Mouse (Mus musculus) adrenal gland, postnatal 25 days (tissue): ENCODE measurements around the gene Endov. TPM values are rescaled to one million over a fixed set of nuclear protein-coding genes. Genes with fewer than 3 reads are reported as not detected.

Experiments
- DNase-seq: peaks from one replicate; pipeline ENCODE4 v3.0.0; 2021; ENCODE audit warnings: mixed read lengths
- total RNA-seq: library from RNA; stranded (reverse); gene quantifications from 2 replicates; pipeline ENCODE4 v1.2.3, GENCODE M21; 2021

The Endov gene
- total RNA-seq, 1 experiment from 2014 or later, result 28.9 TPM

GRCm38 (mm10) chr11:119545741-119546495 lies 54.8 kb downstream of the Endov start:
- DNase-seq, result no peak

GRCm38 (mm10) chr11:119546496-119547182 lies 55.5 kb downstream of the Endov start:
- no peak for DNase-seq

DNA sequence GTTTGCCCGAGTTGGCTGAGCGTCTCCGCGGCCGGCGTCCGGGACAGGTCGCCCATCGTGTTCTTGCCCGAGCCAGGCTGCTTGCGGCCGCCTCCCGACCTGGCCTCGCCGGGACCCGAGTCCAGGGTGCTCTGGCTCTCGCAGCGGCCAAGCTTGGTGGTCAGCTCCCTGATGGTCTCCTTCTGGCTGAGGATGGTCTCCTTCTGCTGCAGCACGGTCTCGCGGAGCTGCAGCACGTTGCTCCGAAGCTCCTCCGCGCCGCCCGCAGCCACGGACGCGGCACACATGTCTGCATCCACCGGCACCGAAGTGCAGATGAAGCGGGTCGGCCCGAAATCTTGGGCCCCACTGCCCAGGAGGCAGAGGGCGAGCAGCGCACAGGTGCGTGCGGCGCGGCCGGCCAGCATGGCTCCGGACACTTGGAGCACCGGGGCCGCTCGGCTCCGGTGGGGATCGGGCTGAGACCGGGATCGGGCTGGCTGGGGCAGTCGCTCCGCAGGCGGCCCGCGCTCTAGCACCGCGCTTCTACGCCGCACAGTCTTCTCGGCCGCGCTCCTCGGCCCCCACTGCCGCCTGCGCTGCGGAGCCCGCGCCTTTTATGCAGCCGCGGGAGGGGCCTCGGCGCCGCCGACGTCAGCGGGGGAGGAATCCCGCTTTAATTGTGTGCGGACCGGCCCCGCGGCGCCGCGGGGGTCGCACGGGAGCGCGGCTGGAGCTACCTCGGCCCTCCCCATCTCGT lies 56.2 kb downstream of the Endov start, which contains the start of gene Nptx1:
Gene Nptx1 (minus strand): TSS at position 571 of the 739 bp plus-strand sequence.
- DNase-seq, result peak; percentile 62

- DNase-seq, result no peak
These were observed 56.9 kb downstream of the Endov start for GRCm38 (mm10) chr11:119547951-119548591.

DNA sequence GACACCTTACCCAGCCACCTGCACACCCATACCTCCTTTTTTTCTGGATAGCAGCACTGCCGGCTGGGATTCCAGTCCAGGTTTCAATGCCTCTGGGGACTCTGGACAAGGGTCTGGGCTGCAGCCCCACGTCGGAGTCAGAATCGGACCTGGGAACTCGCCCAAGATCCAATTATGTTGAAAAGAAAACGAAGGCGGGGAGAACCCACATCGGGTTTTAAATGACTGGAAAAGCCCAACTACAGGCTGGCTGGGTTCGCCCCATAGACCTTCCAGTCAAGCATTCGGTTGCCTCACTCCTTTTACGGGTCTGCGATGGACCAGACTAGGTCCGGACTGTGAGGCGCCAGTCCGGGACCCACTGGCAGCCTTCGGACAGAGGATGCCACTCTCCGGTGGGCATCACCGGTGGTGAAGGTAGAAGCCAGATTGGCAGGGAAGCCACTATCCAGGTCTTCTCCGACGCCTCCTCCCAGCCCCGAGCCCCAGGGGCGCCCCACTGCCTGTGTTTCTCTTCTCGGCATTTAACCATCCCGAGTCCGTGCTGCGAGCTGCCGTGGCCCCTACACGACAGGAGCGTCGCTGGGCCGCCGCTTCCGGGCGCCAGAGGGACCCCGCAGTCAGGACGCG lies 57.7 kb downstream of the Endov start:
- DNase-seq, result no peak

DNA sequence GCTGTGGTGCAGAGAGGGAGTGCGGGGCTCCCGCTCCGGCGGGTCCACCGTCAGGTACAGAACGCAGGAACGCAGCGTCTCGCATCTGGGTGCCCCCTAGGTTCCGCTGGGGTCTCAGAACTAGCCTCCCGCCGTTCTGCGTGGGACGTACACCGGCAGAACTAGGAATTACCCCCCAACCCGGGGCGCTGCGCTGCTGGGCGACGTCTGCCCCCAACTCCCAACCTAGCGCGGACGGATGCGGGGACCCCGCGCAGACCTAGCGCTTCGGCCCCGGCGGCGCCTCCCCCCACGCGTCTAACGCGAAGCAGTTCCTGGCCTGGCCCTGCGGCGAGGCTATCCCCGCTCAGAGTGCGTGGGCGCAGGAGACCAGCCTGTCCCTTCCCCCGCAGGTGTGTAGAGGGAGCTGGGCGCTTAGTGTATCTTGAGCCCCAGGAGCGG lies 58.2 kb downstream of the Endov start:
- DNase-seq, result peak; percentile 21

- no peak for DNase-seq
These were observed 59.6 kb downstream of the Endov start for GRCm38 (mm10) chr11:119550546-119551335.

DNA sequence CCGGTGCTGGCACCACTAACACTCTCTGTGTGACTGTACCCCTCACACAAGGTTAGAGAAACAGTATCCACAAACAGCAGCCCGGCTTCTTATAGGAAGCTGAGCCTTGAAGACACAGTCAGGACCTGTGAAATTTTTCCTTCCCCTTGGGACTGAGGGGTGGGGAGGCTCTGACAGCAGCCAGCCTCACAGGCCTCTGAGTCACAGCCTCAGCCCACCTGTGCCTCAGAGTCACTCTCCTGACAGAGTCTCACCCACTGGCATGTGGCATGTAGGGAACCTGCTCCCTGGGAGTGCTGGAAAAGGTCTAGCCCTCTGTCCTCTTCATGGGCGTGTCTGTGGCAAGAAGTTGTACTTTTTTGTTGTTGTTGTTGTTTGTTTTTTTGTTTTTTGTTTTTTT lies 60.3 kb downstream of the Endov start:
- no peak for DNase-seq

DNA sequence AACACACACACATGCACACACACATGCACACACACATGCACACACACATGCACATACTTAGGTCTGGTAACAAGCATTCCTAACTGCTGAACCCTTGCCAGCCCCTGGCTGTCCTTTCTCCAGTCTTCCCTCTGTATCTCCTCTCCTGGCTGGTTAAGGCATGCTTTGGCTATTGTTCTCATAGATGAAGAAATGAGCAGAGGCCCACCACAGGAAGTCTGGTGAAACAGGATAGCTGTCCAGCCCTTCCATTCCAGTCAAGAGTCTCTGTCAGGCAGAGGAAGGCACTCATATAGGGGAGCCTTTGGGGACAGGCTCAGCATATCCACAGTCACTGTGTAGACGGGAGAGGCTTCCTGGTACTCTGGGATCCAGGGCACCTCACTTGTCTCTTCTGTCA lies 61.2 kb downstream of the Endov start:
- no peak for DNase-seq

DNA sequence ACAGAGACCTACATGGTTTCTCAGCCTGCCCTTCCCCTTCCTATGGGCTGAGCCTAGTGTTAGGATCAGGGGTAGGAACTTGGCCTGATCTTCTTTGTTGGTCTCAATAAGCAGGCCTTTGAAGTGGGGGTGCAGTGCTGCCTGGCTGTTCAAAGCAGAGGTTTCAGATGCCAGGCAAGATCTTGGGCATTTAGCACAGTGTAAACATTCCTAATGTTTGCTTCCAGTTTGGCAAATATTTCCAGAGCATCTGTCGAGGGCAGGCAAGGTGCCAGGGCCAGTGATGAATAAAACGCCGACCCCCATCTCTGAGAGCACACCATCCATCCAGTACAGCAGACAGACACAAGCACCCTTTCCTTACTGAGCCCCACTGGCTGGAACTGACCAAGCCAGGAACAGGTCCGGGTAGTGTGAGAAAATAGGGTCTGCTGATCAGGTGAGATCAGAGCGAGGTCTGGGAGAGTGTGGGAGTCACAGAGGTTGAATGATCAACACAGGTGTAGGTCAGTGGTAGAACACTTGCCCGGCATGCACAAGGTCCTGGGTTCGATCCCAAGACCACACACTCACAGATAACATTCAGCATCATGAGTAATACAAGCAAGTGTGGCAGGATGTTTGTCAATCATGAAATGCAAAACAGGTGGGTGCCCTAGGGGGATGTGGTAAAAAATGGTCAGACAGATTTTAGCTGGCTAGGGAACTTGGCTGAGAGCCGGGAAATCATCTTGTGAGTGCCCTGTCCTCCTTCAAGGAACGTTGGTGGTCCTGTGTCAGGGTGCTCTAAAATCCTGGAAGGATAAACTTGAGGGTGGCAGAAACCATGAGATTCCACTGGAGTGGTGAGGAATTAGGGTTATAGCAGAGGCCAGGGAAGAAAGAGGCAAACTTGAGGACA lies 62.0 kb downstream of the Endov start:
- no peak for DNase-seq

DNA sequence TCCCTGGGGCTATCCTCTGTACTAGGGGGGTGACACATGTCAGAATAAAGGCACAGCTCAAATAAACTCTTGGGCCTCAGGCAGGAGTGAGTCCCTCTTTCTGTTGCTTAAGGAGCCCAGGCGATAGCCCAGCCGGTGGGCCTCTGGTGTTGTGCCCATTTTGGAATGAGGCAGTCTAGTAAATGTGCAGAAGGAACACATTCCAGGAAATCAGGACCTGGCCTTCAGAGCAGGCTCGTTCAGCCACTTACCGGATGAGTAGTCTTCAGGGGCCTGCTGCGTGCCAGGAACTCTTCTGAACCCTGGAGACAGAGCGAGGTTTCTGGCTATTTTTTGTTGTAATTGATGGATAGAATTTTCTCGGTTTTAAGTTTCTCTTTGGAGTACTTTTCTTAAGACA lies 63.6 kb downstream of the Endov start:
- DNase-seq, result no peak

DNA sequence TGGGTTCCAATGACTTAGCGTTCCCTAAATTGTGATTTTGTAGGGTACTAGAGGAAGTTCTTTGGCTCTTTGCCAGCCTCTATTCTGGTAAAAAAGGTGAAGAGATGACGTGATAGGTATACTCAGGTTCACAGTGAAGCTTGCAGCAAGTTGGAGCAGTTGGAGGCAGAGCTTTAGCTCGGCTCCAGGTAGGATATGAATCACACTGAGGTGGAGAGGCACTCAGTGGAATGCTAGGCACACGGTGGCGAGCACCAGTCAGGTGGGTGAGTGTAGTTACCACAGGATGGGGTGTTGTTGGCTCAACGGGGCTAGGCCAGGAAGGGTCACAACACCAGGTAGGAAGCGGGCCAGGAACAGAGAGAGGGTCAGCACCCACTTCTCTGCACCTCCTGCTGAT lies 64.0 kb downstream of the Endov start:
- no peak for DNase-seq

- DNase-seq, result no peak
These were observed 67.1 kb downstream of the Endov start for GRCm38 (mm10) chr11:119557940-119558869.

DNA sequence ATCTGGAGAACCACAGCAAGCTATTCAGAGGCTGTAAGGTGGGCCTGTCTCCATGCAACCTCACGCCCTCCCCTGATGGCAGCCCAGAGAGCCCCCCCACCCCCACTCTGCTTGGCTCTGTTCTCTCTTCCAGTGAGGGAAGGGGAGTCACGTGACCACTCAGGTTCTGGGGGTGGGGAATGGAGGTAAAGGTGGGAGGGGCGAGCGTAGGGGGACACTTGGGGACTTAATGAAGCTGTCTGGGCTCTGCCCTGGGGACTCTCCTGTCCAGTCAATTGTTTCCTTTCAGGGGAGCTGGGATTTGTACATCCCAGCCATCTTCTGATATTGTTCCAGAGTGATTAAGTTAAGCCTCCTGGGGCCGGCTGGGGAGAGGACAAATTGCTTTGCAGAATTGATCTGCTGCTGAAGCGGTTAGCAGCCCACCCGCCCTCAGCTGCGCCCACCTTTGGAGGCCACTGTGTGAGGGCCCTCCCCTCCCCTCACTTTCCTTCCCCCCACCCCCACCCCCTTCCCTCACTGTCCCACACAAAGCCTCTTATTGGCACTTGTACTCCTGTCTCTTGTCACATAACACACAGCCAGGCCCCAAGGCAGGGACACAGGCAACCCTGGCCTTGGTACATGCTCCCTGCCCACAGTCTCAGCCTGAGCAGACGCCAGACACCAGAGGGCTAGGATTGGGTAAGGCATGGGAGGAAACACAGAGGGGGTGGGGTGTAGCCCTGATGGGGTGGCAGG lies 67.9 kb downstream of the Endov start:
- DNase-seq, result no peak
